Mouse (Mus musculus): ENCODE results near the gene Gm19668.

DNA sequence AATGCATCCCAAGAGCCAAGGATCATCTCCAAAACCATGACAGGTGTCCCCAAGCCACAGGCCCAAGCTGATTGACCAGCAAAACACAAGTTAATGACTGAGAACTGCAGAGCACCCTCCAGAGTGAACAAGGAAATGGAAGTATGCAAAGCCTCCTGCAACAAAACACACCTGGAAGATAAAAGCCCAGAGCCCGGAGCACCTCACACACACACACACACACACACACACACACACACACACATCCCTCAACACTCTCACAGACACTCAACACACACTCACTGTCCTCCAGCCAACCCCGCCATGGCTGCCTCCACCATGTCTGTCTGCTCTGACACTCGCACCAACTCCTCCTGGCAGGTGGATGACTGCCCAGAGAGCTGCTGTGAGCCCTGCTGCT, 47.6 kb upstream of the Gm19668 start, which contains the start of gene Gm36176:
- no peak for TF ChIP-seq CTCF (IDR thresholded peaks at IDR 0.05; ENCODE audit: low read depth, low read length)
- no peak for TF ChIP-seq POLR2A (IDR thresholded peaks at IDR 0.05; ENCODE audit: borderline replicate concordance, low read depth, low read length)

Measured in bone marrow macrophage, adult 2 months (primary cell).